Mouse (Mus musculus) CH12.LX (cell line): ENCODE measurements around the gene Herc4. TPM values are rescaled to one million over a fixed set of nuclear protein-coding genes. Genes with fewer than 3 reads are reported as not detected.

ENCODE experiments used
- DNase-seq: peaks from one replicate; pipeline ENCODE4 v3.0.0-alpha.2; 2013; ENCODE audit errors: extremely low read depth
- H3K27ac ChIP-seq: 2 replicates; pipeline ENCODE4 v1.5.1; 2012; ENCODE audit warnings: low read depth, mild to moderate bottlenecking, control low read depth, moderate library complexity; ENCODE audit not compliant: insufficient read depth
- H3K27me3 ChIP-seq: replicated peaks from 2 replicates; pipeline ENCODE3; 2012; ENCODE audit warnings: inconsistent platforms
- H3K36me3 ChIP-seq, 2 experiments: replicated peaks in 1 of 2; 2 replicates each; pipeline versions ENCODE3 to v1.6.1; 2012; ENCODE audit warnings: inconsistent platforms in 1 of 2, low read length in 1 of 2, mild to moderate bottlenecking in 1 of 2, mixed read lengths in 1 of 2, moderate library complexity in 1 of 2; ENCODE audit not compliant: control insufficient read depth in 1 of 2, insufficient read depth in 1 of 2
- H3K4me1 ChIP-seq, 2 experiments: 2 replicates each; pipeline ENCODE4 v1.6.1; 2012; ENCODE audit warnings: inconsistent platforms in 1 of 2, moderate library complexity in 1 of 2; ENCODE audit not compliant: insufficient read depth in 2 of 2, control insufficient read depth in 1 of 2
- H3K4me2 ChIP-seq: 2 replicates; pipeline ENCODE4 v1.6.1; 2012; ENCODE audit warnings: low read depth, mild to moderate bottlenecking, control low read depth; ENCODE audit not compliant: poor library complexity, insufficient read depth, severe bottlenecking
- H3K4me3 ChIP-seq, 3 experiments: fragments of 150-350 bp in 1 of 3; sonication (generic) in 1 of 3; replicated peaks in 1 of 3; 2 replicates each; pipeline versions ENCODE3 to v1.5.1; 2011 to 2012; ENCODE audit warnings: low read depth in 2 of 3, low read length in 2 of 3, mild to moderate bottlenecking in 2 of 3, moderate library complexity in 2 of 3, control low read depth in 1 of 3, improper control_type of control experiment in 1 of 3, inconsistent platforms in 1 of 3, mixed read lengths in 1 of 3; ENCODE audit not compliant: poor library complexity in 1 of 3
- H3K79me2 ChIP-seq: replicated peaks from 2 replicates; pipeline ENCODE4 v1.6.1; 2012; ENCODE audit warnings: mild to moderate bottlenecking, moderate library complexity; ENCODE audit not compliant: control insufficient read depth, poor library complexity, insufficient read depth, severe bottlenecking; ENCODE audit errors: extremely low read depth
- H3K9ac ChIP-seq: 2 replicates; pipeline ENCODE4 v1.6.1; 2012; ENCODE audit warnings: low read depth, mild to moderate bottlenecking, control low read depth, moderate library complexity; ENCODE audit not compliant: insufficient read depth
- H3K9me3 ChIP-seq: replicated peaks from 2 replicates; pipeline ENCODE3; 2012; ENCODE audit warnings: low read length, inconsistent platforms, mixed read lengths
- BHLHE40 ChIP-seq: IDR thresholded peaks from 2 replicates; pipeline ENCODE4 v1.6.1; 2011; ENCODE audit warnings: mild to moderate bottlenecking, low read depth, low read length, improper control_type of control experiment
- CHD1 ChIP-seq: IDR thresholded peaks from 2 replicates; pipeline ENCODE4 v1.6.1; 2012; ENCODE audit warnings: low read depth, low read length, improper control_type of control experiment, inconsistent platforms
- CHD2 ChIP-seq: IDR thresholded peaks from 2 replicates; pipeline ENCODE4 v1.6.1; 2011; ENCODE audit warnings: low read length, improper control_type of control experiment
- CTCF ChIP-seq, 2 experiments: IDR thresholded peaks in 1 of 2; conservative IDR thresholded peaks in 1 of 2; 2 replicates each; pipeline ENCODE4 v1.5.1; 2011 to 2012; ENCODE audit warnings: low read depth in 2 of 2, low read length in 2 of 2, improper control_type of control experiment in 1 of 2, inconsistent platforms in 1 of 2, mild to moderate bottlenecking in 1 of 2, moderate library complexity in 1 of 2
- E2F4 ChIP-seq: IDR thresholded peaks from 2 replicates; pipeline ENCODE4 v1.6.1; 2011; ENCODE audit warnings: low read depth, low read length, improper control_type of control experiment; ENCODE audit not compliant: insufficient replicate concordance
- ELF1 ChIP-seq: IDR thresholded peaks from 2 replicates; pipeline ENCODE4 v1.6.1; 2014; ENCODE audit warnings: low read depth, mild to moderate bottlenecking, inconsistent platforms, low read length, improper control_type of control experiment
- EP300 ChIP-seq: IDR thresholded peaks from 2 replicates; pipeline ENCODE4 v1.6.1; 2011; ENCODE audit warnings: low read length, improper control_type of control experiment
- ETS1 ChIP-seq: conservative IDR thresholded peaks from 2 replicates; pipeline ENCODE4 v1.6.1; 2012; ENCODE audit warnings: low read depth, mild to moderate bottlenecking, inconsistent platforms, low read length, improper control_type of control experiment, moderate library complexity
- GABPA ChIP-seq: IDR thresholded peaks from 2 replicates; pipeline ENCODE4 v1.6.1; 2012; ENCODE audit warnings: low read depth, low read length, improper control_type of control experiment, inconsistent platforms; ENCODE audit not compliant: insufficient replicate concordance
- HCFC1 ChIP-seq: IDR thresholded peaks from 2 replicates; pipeline ENCODE4 v1.6.1; 2012; ENCODE audit warnings: low read depth, mild to moderate bottlenecking, inconsistent platforms, low read length, improper control_type of control experiment
- JUND ChIP-seq: conservative IDR thresholded peaks from 2 replicates; pipeline ENCODE4 v1.6.1; 2011; ENCODE audit warnings: low read depth, low read length, improper control_type of control experiment
- MAX ChIP-seq: IDR thresholded peaks from 2 replicates; pipeline ENCODE4 v1.6.1; 2011; ENCODE audit warnings: low read length, improper control_type of control experiment
- MEF2A ChIP-seq: IDR thresholded peaks from 2 replicates; pipeline ENCODE4 v1.6.1; 2014; ENCODE audit warnings: low read depth, mild to moderate bottlenecking, inconsistent platforms, low read length, improper control_type of control experiment, borderline replicate concordance
- MYC ChIP-seq: IDR thresholded peaks from 2 replicates; pipeline ENCODE4 v1.6.1; 2011; ENCODE audit warnings: low read depth, mild to moderate bottlenecking, improper control_type of control experiment, low read length
- NELFE ChIP-seq: IDR thresholded peaks from 2 replicates; pipeline ENCODE4 v1.6.1; 2011; ENCODE audit warnings: low read depth, low read length, improper control_type of control experiment
- NRF1 ChIP-seq: IDR thresholded peaks from 2 replicates; pipeline ENCODE4 v1.6.1; 2014; ENCODE audit warnings: low read depth, mild to moderate bottlenecking, inconsistent platforms, low read length, improper control_type of control experiment, moderate library complexity
- RAD21 ChIP-seq: IDR thresholded peaks from 2 replicates; pipeline ENCODE4 v1.6.1; 2011; ENCODE audit warnings: low read depth, mild to moderate bottlenecking, low read length, improper control_type of control experiment, moderate library complexity
- RCOR1 ChIP-seq: conservative IDR thresholded peaks from 2 replicates; pipeline ENCODE4 v1.6.1; 2012; ENCODE audit warnings: low read depth, mild to moderate bottlenecking, inconsistent platforms, low read length, improper control_type of control experiment
- SIN3A ChIP-seq: IDR thresholded peaks from 2 replicates; pipeline ENCODE4 v1.6.1; 2012; ENCODE audit warnings: low read length, improper control_type of control experiment, inconsistent platforms
- SMC3 ChIP-seq: IDR thresholded peaks from 2 replicates; pipeline ENCODE4 v1.6.1; 2011; ENCODE audit warnings: low read depth, low read length, improper control_type of control experiment
- TCF12 ChIP-seq: IDR thresholded peaks from 2 replicates; pipeline ENCODE4 v1.6.1; 2014; ENCODE audit warnings: low read depth, mild to moderate bottlenecking, inconsistent platforms, low read length, improper control_type of control experiment
- USF1 ChIP-seq: IDR thresholded peaks from 2 replicates; pipeline ENCODE4 v1.6.1; 2014; ENCODE audit warnings: low read depth, mild to moderate bottlenecking, inconsistent platforms, low read length, improper control_type of control experiment
- USF2 ChIP-seq: conservative IDR thresholded peaks from 2 replicates; pipeline ENCODE4 v1.6.1; 2011; ENCODE audit warnings: low read depth, low read length, improper control_type of control experiment
- ZC3H11A ChIP-seq: IDR thresholded peaks from 2 replicates; pipeline ENCODE4 v1.6.1; 2012; ENCODE audit warnings: low read depth, mild to moderate bottlenecking, inconsistent platforms, low read length, improper control_type of control experiment
- ZMIZ1 ChIP-seq: IDR thresholded peaks from 2 replicates; pipeline ENCODE4 v1.6.1; 2012; ENCODE audit warnings: low read depth, mild to moderate bottlenecking, inconsistent platforms, low read length, improper control_type of control experiment
- ZNF384 ChIP-seq: IDR thresholded peaks from 2 replicates; pipeline ENCODE4 v1.6.1; 2012; ENCODE audit warnings: low read depth, low read length, improper control_type of control experiment, inconsistent platforms
- dilution Hi-C: fragments of 300-500 bp; cut with MboI; formaldehyde crosslinking; loops from 2 replicates; pipeline ENCODE4 v1.14.3; 2020; ENCODE audit warnings: low sequenced_read_pairs; ENCODE audit not compliant: extremely low pct_unique_long_range_greater_than_20kb, extremely low pct_ligation_motif_present
- in situ Hi-C: fragments of 300-500 bp; cut with MboI; formaldehyde crosslinking; loops from 3 replicates; pipeline ENCODE4 v1.14.3; 2019; ENCODE audit warnings: low sequenced_read_pairs, low pct_ligation_motif_present, low pct_unique_long_range_greater_than_20kb, mixed read lengths
- polyA plus RNA-seq: library from polyadenylated mRNA; unstranded; fragments of >175 nt; gene quantifications from 2 replicates; pipeline ENCODE4 v1.2.1, GENCODE M21; 2012; ENCODE audit warnings: low read depth; ENCODE audit not compliant: insufficient read length
- total RNA-seq, 2 experiments: library from RNA; depleted of rRNA; stranded (reverse); fragments of 300-350 nt in 1 of 2; fragments of >200 nt in 1 of 2; gene quantifications; 2 replicates each; pipeline ENCODE4 v1.2.3; 2012 to 2014

Gene Herc4
- total and polyA plus RNA-seq, 3 experiments: 36.6 to 96.1 (median 68.1) TPM

DNA sequence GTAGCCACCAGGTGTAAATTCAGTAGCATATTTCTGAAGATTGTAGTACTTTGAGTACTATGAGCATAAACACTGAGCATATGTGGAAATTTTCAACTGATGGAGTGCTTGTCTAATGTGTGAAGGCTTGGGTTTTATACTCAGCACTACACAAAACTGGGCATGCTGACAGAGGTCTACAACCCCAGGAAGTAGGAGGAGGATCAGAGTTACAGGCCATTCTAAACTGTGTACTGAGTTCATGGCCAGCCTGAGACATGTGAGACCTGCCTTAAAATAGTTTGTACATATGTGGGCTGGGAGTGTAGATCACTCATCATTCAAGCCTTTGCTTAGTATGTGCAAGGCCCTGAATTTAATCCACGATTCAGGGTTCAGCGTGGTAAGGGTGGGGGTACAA lies 58.7 kb downstream of the Herc4 start:
- DNase-seq: no peak
- Histone ChIP-seq H3K4me1 (no peaks in the 10 kb centered on the region), H3K4me2 (no peak overlapping the region), H3K9ac (no peak overlapping the region), H3K79me2 (no peaks in the 10 kb centered on the region), H3K9me3 (no peaks in the 10 kb centered on the region), H3K36me3 (peaks cover 55 to 93% of the 10 kb centered on the region in 2 experiments), H3K27ac (no peak overlapping the region), H3K27me3 (no peaks in the 10 kb centered on the region), H3K4me3 (no peak overlapping the region)
- in situ Hi-C loops: loop anchor here (10.0 kb wide), 1 partner anchor 148 kb away; no protein-coding TSS in a partner anchor
- TF ChIP-seq E2F4 (no peak), HCFC1 (no peak), NRF1 (no peak), ZC3H11A (no peak), ETS1 (no peak), BHLHE40 (no peak), ZNF384 (no peak), ZMIZ1 (no peak), USF2 (no peak), MEF2A (no peak), CHD2 (no peak), EP300 (no peak), MAX (no peak), JUND (no peak), GABPA (no peak), SIN3A (no peak), CHD1 (no peak), NELFE (no peak), TCF12 (no peak), RCOR1 (no peak)
- dilution Hi-C loops: no loop called here

DNA sequence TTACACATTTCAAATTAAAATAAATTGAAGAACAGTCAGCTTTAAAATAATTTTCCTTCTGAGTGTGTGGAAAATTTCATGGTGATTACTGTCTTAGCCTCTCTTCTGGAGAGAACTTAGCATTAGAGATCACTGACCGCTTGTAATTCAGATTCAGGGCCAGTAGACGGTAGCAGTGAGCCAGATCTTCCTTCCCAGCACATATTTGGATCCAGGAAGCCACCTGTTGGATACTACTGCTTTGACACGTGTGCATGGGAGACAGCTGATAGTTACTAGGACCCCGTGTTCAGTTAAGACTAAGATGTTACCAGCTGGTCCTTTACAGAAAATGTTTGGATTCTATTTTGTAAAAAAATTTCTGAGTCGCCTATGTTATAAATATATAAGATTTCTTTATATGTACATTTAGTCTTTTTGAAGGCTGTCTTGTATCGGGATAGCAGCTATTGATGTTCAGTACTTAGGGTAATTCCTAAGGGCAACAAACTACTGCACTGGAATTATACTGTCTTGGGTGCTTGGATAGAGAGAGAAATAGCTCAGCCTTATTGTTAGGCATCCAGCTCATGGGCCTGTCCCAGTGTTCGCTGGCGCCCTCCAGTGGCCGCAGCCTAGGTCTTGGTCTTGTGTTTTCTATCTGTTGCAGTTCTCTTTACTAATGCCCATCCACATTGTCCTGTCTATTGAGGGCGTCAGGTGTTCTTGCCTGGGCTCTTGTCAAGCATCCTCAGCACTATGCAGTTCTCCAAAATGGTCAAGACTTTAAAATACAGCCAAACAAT lies 65.2 kb downstream of the Herc4 start:
- in situ Hi-C loops (loop anchor here (10.0 kb wide), 1 partner anchor 154 kb away; no protein-coding TSS in a partner anchor), dilution Hi-C loops (no loop called here)
- H3K4me3 ChIP-seq: no peak overlapping the region
- H3K9me3 ChIP-seq: no peaks in the 10 kb centered on the region
- peaks cover 62 to 85% of the 10 kb centered on the region in 2 experiments for H3K36me3 ChIP-seq
- H3K4me2 ChIP-seq: no peak overlapping the region
- peak; percentile 77 for DNase-seq
- no peak overlapping the region for H3K27ac ChIP-seq
- peak; percentile 77 for TF ChIP-seq SMC3
- TF ChIP-seq CTCF (conservative IDR thresholded peaks at IDR 0.05 in 1 of 2, IDR thresholded peaks at IDR 0.05 in 1 of 2; ENCODE audit: low read depth in 2 of 2, low read length in 2 of 2): peak; percentile 60 to 81
- peak; percentile 29; the same call in 1 of the 2 replicates for TF ChIP-seq ELF1
- no peak for TF ChIP-seq ZC3H11A
- TF ChIP-seq MYC: peak; percentile 36; the same call in 1 of the 2 replicates
- peak; percentile 51 for TF ChIP-seq RAD21
- no peak for TF ChIP-seq USF1
- no peak for TF ChIP-seq CHD1
- H3K4me1 ChIP-seq: no peaks in the 10 kb centered on the region
- no peaks in the 10 kb centered on the region for H3K27me3 ChIP-seq
- H3K9ac ChIP-seq: no peak overlapping the region
- H3K79me2 ChIP-seq: no peaks in the 10 kb centered on the region
